Mouse (Mus musculus) kidney, postnatal 0 days (tissue): ENCODE results near the gene Cyp4x1. TPM values are rescaled to one million over a fixed set of nuclear protein-coding genes. Genes with fewer than 3 reads are reported as not detected.

ENCODE experiments used
- ATAC-seq: fragments of 200-750 bp; cut with Nextera tagmentation; replicated peaks from 2 replicates; pipeline ENCODE4 v1.8.0; 2017; ENCODE audit warnings: low read depth, moderate number of reproducible peaks, moderate TSS enrichment, moderate library complexity; ENCODE audit not compliant: low FRiP score
- DNase-seq: peaks from one replicate; pipeline ENCODE4 v3.0.0-alpha.2; 2016; ENCODE audit warnings: low spot score
- H3K27ac ChIP-seq: fragments of 300-500 bp; sonication (generic); 2 replicates; pipeline ENCODE4 v1.5.1; 2014; ENCODE audit warnings: mild to moderate bottlenecking
- H3K27me3 ChIP-seq: fragments of 300-500 bp; sonication (generic); 2 replicates; pipeline ENCODE4 v1.6.1; 2014; ENCODE audit warnings: low read length, mixed read lengths; ENCODE audit not compliant: insufficient read depth
- H3K36me3 ChIP-seq: fragments of 300-500 bp; sonication (generic); 2 replicates; pipeline ENCODE4 v1.6.1; 2014; ENCODE audit warnings: low read length, mixed read lengths; ENCODE audit not compliant: insufficient read depth
- H3K4me1 ChIP-seq: fragments of 300-500 bp; sonication (generic); replicated peaks from 2 replicates; pipeline ENCODE4 v1.6.1; 2014; ENCODE audit warnings: antibody characterized with exemption, low read length, mixed read lengths; ENCODE audit not compliant: insufficient read depth
- H3K4me2 ChIP-seq: fragments of 300-500 bp; sonication (generic); 2 replicates; pipeline ENCODE4 v1.6.1; 2014; ENCODE audit warnings: mild to moderate bottlenecking, low read length, moderate library complexity, mixed read lengths
- H3K4me3 ChIP-seq: fragments of 300-500 bp; sonication (generic); replicated peaks from 2 replicates; pipeline ENCODE4 v1.5.1; 2014; ENCODE audit warnings: low read depth, low read length
- H3K9ac ChIP-seq: fragments of 300-500 bp; sonication (generic); 2 replicates; pipeline ENCODE4 v1.6.1; 2014; ENCODE audit warnings: low read depth, low read length
- H3K9me3 ChIP-seq: fragments of 300-500 bp; sonication (generic); replicated peaks from 2 replicates; pipeline ENCODE4 v1.6.1; 2016; ENCODE audit warnings: low read length, inconsistent platforms, mixed read lengths
- CTCF ChIP-seq: IDR thresholded peaks from 2 replicates; pipeline ENCODE4 v1.5.1; 2016; ENCODE audit warnings: antibody characterized with exemption, low read depth, mild to moderate bottlenecking, moderate library complexity
- WGBS: fragments of 180-500 bp; shearing (Covaris S2); extraction: QIAGEN DNeasy Blood & Tissue Kit; methylation state at CpG from one replicate; pipeline ENCODE4 v1.1.7; 2014; 5-methylcytosine and 5-hydroxymethylcytosine counted together
- polyA plus RNA-seq: library from polyadenylated mRNA; unstranded; fragments of >200 nt; fragmentation: Nextera tagmentation; extraction: Ambion mirVana; gene quantifications from 2 replicates; pipeline ENCODE4 v1.2.1, GENCODE M21; 2015

Gene Cyp4x1
- polyA plus RNA-seq, 1 experiment from 2014 or later, result 0.21 TPM

- WGBS, result 65% methylated on average over 4 of the region's 4 CpGs
- Histone ChIP-seq H3K36me3 (no peaks in the 10 kb centered on the region), H3K27me3 (no peaks in the 10 kb centered on the region), H3K4me2 (no peak overlapping the region), H3K9ac (no peak overlapping the region), H3K4me3 (no peak overlapping the region), H3K4me1 (0 out of 2 replicates have a peak, but pooled peaks cover 12% of the 10 kb centered on the region), H3K27ac (peak overlapping the region; percentile 91), H3K9me3 (no peaks in the 10 kb centered on the region)
- no peak for DNase-seq
- no peak for TF ChIP-seq CTCF
- ATAC-seq, result no peak
Observed at GRCm38 (mm10) chr4:115086257-115086656, 47.8 kb downstream of the Cyp4x1 start.

GRCm38 (mm10) chr4:115085522-115086095, 48.5 kb downstream of the Cyp4x1 start:
- DNase-seq (peak; percentile 73), ATAC-seq (no peak)
- peak; percentile 96 for TF ChIP-seq CTCF
- Histone ChIP-seq H3K9ac (no peak overlapping the region), H3K4me1 (0 out of 2 replicates have a peak, but pooled peaks cover 12% of the 10 kb centered on the region), H3K9me3 (no peaks in the 10 kb centered on the region), H3K27ac (no peak overlapping the region), H3K4me3 (no peak overlapping the region), H3K4me2 (no peak overlapping the region), H3K27me3 (no peaks in the 10 kb centered on the region), H3K36me3 (no peaks in the 10 kb centered on the region)
- WGBS, result 21% methylated on average over 6 of the region's 6 CpGs

GRCm38 (mm10) chr4:115083031-115083430, 51.0 kb downstream of the Cyp4x1 start:
- DNase-seq, result no peak
- H3K4me1 ChIP-seq, result 0 out of 2 replicates have a peak, but pooled peaks cover 6% of the 10 kb centered on the region
- whole genome bisulfite sequencing, result 80% methylated on average over 3 of the region's 3 CpGs

GRCm38 (mm10) chr4:115079821-115080349, 54.2 kb downstream of the Cyp4x1 start:
- Histone ChIP-seq H3K27me3 (no peaks in the 10 kb centered on the region), H3K36me3 (no peaks in the 10 kb centered on the region), H3K4me1 (no peaks in the 10 kb centered on the region), H3K9me3 (no peaks in the 10 kb centered on the region), H3K27ac (no peak overlapping the region), H3K9ac (no peak overlapping the region), H3K4me2 (no peak overlapping the region), H3K4me3 (no peak overlapping the region)
- 22% methylated on average over 5 of the region's 5 CpGs for WGBS
- peak; percentile 15 for ATAC-seq
- DNase-seq, result no peak
- no peak for TF ChIP-seq CTCF

More at GRCm38 (mm10) chr4:115083031-115083430, 51.0 kb downstream of the Cyp4x1 start:
- Histone ChIP-seq H3K27ac (no peak overlapping the region), H3K9ac (no peak overlapping the region), H3K36me3 (no peaks in the 10 kb centered on the region), H3K4me2 (no peak overlapping the region), H3K4me3 (no peak overlapping the region), H3K27me3 (no peaks in the 10 kb centered on the region), H3K9me3 (no peaks in the 10 kb centered on the region)
- no peak for TF ChIP-seq CTCF
- no peak for ATAC-seq

- H3K9ac ChIP-seq, result no peak overlapping the region
- no peaks in the 10 kb centered on the region for H3K27me3 ChIP-seq
- H3K4me3 ChIP-seq, result no peak overlapping the region
- DNase-seq (no peak), ATAC-seq (peak; percentile 64)
- WGBS, result 33% methylated on average over 10 of the region's 10 CpGs
- no peak overlapping the region for H3K4me2 ChIP-seq
- TF ChIP-seq CTCF, result no peak
- H3K36me3 ChIP-seq, result no peaks in the 10 kb centered on the region
- no peaks in the 10 kb centered on the region for H3K4me1 ChIP-seq
- 0 out of 2 replicates have a peak overlapping the region, but pooled peaks have one; percentile 25 for H3K27ac ChIP-seq
- no peaks in the 10 kb centered on the region for H3K9me3 ChIP-seq
Observed at GRCm38 (mm10) chr4:115078892-115079820, 54.9 kb downstream of the Cyp4x1 start.

- no peaks in the 10 kb centered on the region for H3K36me3 ChIP-seq
- DNase-seq, result peak; percentile 64
- WGBS, result 36% methylated on average over 3 of the region's 3 CpGs
- H3K9ac ChIP-seq, result no peak overlapping the region
- no peak overlapping the region for H3K4me3 ChIP-seq
- no peak overlapping the region for H3K4me2 ChIP-seq
- ATAC-seq, result no peak
- H3K9me3 ChIP-seq, result no peaks in the 10 kb centered on the region
- H3K4me1 ChIP-seq, result no peaks in the 10 kb centered on the region
- TF ChIP-seq CTCF, result no peak
- no peaks in the 10 kb centered on the region for H3K27me3 ChIP-seq
- peak overlapping the region; percentile 62; the same call in 1 of the 2 replicates for H3K27ac ChIP-seq
Observed at GRCm38 (mm10) chr4:115075204-115075915, 58.7 kb downstream of the Cyp4x1 start.
